Mouse (Mus musculus) erythroblast, embryonic 14.5 days (primary cell): ENCODE measurements at regions not wholly inside any gene's neighbourhood (a gene's known extent, or its start where the extent isn't known, plus 50 kb on each side); places are given as distances from the start of the nearest gene placed in this dataset.

ENCODE experiments used
- GATA1 ChIP-seq: IDR thresholded peaks from 2 replicates; pipeline ENCODE4 v1.6.1; 2012; ENCODE audit warnings: low read length, inconsistent platforms, mixed read lengths
- TAL1 ChIP-seq: IDR thresholded peaks from 3 replicates; pipeline ENCODE4 v1.6.1; 2012; ENCODE audit warnings: low read length, inconsistent platforms, mixed read lengths

DNA sequence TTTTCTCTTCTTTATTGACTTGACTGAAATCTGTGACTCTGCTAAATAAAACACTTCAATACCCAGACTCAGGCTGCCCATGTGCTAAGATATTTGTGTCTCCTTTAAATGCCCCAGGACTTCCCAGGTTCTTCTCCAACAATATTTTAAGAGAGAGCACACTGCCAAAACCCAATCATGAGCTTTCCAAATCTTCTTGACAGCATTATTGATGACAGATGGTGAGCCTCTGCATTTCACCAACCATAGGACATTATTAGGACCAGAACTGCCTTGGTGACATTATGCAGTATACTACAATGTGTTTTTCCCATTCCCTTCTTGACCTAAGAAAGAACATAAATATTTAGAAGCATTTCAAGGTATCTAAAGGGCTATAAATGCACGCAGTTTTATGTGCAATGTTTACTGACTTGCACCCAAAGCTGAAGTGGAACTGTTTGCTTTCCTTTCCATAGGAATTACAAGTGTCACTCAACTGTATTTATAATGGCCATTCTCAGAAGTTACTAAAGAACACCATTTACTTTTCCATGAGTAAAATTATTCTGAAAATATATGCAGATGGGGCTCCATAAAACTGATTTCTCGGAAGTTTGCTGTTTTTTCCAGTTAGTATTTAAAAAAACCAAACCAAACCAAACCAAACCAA lies 357.6 kb downstream of the Btg1 start:
- TF ChIP-seq GATA1 (no peak), TAL1 (no peak)
